Mouse (Mus musculus): ENCODE measurements around the gene AU022252.

- TF ChIP-seq TAL1 (IDR thresholded peaks at IDR 0.05; ENCODE audit: low read length) (no peak), GATA1 (IDR thresholded peaks at IDR 0.05; ENCODE audit: low read length) (no peak)
Observed at GRCm38 (mm10) chr4:119188060-119188785, 44.3 kb downstream of the AU022252 start.

Measured in erythroblast, embryonic 14.5 days (primary cell).